Mouse (Mus musculus) left cerebral cortex, postnatal 14 days (tissue): ENCODE measurements around the gene Lxn. TPM values are rescaled to one million over a fixed set of nuclear protein-coding genes. Genes with fewer than 3 reads are reported as not detected.

ENCODE experiments used
- DNase-seq, 2 experiments: peaks; one replicate each; pipeline ENCODE4 v3.0.0; 2021 to 2022; ENCODE audit warnings: low spot score in 2 of 2, mixed read lengths in 1 of 2
- intact Hi-C: fragments of 180-260 bp; cut with DNase I; formaldehyde crosslinking; loops from one replicate; pipeline ENCODE4 v1.15.1; 2025
- total RNA-seq, 2 experiments: library from RNA; stranded (reverse); gene quantifications; 2 replicates each; pipeline ENCODE4 v1.2.3; 2021

The Lxn gene
- total RNA-seq, 2 experiments from 2014 or later, result 36.6 to 48.8 TPM

DNA sequence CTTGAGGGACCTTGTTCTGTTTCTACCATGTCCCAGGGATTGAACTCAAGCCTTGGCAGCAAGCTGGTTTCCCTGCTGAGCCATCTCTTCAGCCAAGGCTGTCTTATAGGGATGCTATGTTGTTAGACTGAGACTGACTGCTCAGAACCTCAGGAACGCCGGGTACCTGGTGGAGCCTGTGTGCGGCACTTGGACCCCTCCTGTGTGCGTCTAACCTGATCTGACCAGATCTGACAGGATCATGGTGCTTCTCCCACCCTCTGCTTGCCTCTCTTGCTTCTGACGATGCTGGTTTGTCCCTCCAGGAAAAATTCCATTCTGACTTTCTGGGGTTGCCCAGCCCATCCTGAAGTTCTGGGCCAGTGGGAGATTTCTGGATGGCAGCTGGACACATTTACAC is 2.9 kb upstream of the Lxn start:
- no peak for DNase-seq
- intact Hi-C loops, result no loop called here

DNA sequence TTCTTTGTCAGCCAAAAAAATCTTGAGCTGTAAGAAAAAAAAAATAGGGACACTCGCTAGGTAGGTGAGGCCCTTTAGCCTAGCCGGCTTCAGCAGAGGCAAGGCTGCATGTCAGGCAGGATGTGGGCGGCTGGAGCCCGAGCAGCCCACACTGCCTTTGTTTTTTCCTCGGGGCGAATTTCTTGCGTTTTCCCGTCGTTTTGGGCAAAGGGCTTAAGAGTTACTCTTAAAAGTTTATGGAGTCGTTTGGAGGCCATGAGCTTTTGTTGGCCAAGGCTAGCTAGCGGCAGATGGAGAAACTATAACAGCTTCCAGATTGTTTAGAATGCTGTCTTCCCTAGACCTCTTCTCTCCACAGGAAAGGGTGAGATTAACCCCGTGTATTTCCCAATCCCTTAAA is 725 bp downstream of the Lxn start:
- intact Hi-C loops, result no loop called here
- no peak for DNase-seq

DNA sequence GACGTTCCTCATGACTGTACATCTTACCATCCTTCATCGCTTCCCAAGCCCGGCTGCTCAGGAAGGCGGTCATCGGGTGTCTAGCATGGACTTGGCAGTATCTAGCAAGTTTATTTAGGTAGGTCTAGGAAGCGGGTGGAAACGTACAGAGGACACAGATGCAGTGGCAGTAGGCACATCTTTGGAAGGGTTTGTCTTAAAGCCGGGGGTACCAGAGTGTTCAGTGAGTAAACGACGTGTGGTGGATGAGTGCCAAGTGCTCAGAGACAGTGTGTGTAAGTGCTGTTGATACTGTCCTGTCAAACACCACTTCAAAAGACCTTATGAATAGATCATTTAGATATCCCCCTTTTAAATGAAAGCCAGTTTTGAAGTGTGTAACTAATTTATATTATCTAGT is 1.1 kb downstream of the Lxn start:
- intact Hi-C loops, result no loop called here
- DNase-seq, result no peak

DNA sequence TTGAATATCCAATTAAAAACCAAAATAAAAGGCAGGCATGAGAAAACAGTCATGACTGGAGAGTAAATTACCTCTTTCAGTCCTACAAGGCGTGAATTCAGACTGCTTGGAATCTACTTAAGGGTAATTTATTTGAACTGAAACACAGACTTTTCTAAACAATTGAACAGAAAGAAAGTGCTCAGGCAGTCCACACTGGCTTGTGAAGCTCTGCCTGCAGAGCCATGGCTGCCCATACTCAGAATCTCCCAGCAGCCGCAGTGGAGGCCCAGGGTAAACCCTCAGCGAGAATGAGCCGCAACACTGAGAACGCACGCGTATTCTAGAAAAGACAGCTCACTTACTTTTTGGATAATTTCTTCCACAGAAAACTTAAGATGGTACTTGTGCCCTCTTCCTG is 1.7 kb downstream of the Lxn start:
- intact Hi-C loops, result no loop called here
- no peak for DNase-seq

DNA sequence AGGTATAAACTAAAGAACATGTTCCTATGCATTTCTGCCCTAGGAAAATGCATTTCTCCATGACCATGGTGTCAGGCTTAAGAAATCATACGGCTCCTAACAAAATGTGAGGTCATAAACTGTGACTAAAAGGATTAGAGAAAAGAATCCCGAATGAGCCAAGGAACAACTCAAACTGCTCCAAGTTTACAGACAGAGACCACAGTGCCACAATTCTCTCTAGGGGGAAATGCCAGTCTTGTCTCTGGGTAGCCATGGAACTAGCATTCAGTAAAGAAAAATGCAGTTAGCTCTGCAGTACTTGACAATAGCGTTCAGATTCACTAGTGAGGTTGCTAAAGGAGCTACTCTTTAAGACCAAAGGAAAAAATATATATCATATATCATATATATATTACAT is 3.8 kb downstream of the Lxn start:
- no peak for DNase-seq
- intact Hi-C loops, result no loop called here

DNA sequence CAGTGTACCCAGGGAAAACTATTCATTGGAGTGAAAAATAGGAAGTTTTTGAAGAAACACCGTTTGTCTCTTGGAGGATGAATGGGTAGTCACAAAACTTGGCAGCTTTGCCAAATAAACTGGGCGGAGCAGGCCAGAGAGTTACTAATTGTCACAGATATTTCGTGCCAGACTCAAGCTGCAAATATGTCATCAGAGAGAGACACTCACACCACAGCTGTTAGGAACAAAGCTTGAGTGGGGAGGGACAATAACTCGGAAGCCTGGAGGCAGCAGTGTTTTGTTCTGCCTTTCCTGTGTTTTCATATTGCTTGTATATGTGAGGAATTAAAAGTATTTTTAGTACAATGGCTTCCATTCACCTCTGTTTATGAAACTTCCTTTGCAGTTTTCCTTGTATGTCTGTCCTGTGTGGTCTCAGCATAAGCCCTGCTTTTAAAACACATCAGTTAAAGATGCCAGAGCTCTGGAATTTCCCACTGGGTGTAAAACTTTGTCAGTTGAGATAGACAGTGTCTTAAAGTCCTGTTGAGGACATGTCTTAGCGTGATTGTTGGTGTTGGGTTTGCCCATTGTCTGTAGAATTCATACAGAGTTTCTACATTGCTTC is 13.0 kb downstream of the Lxn start:
- no peak for DNase-seq
- intact Hi-C loops, result no loop called here

DNA sequence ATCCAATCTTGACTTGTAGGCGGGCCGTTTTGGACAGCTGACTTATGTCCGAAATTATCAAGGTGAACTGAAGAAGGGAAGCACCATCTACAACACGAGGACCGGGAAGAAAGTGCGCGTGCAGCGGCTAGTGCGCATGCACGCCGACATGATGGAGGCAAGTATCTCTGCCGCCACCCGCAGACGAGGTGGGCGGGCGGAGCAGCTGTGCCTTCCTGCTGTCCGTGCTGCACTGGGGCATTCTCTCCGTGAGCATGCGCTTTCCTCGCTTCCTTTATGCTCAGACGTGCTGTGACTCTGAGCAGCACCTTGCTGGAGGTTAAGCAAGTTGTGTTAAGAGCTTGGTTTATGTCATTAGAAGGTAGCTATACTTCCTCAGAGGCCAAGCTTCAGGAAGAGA is 14.1 kb downstream of the Lxn start:
- DNase-seq, result no peak
- intact Hi-C loops, result no loop called here

DNA sequence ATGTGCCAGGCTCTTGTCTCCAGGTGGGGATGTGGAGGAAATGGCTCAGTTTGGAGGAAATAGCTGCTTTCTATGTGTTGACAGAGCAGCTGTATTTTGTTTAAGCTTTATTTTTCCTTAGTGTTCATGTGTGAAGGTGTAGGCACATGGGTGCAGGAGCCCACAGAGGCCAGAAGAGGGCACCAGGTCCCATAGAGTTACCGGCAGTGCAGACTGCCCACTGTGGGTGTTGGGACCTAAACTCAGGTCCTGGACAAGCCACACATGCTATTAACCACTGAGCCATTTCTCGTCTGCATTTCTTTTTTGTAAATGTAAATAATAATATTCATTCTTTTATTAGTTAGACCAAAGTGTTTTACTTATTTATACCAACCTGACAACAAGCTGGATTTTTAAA is 16.6 kb downstream of the Lxn start:
- DNase-seq, result no peak
- intact Hi-C loops, result no loop called here

DNA sequence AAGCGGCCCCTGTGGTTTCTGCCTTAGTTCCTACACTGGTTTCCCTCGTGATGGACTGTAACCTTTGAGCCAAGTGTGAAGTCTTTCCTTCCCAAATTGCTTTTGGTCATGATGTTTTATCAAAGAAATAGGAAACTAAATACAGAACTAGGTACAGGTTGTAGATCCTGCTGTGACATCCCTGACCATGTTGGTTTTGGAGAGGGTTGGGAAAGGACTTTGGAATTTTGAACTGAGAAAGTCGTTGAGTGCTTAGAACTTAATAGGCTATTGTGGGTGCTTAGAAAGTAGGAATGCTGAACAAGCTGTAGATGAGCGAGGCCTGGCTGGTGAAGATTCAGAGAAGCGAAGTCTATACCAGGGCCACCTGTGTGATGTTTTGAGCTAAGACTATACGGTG is 29.7 kb downstream of the Lxn start:
- intact Hi-C loops, result loop anchor here (10.0 kb wide), 1 partner anchor 131 kb away; no protein-coding TSS in a partner anchor

DNA sequence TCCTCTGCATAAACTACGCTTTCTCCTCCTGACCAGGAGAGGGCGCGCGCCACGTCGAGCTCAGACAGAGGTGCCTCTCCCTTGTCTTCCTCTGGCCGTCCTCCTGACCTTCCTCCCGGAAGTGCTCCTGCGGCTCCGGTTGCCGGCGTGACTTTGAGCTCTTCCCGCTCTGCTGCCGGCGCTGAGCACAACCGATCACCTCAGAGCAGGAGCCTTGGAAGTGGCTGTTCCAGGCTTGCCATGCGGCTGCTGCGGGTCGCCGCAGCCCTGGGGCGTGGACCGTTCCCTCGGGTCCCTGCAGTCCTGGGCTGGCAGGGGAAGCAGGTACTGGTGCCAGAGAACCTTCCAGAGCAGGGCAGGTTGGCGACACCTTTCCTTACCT is 33.7 kb downstream of the Lxn start, which contains the start of gene Gfm1:
Gene Gfm1 (plus strand): TSS at position 98 of the 382 bp plus-strand sequence.
- peak; percentile 88 to 94 for DNase-seq
- intact Hi-C loops, result loop anchor here (10.0 kb wide), 1 partner anchor 135 kb away; no protein-coding TSS in a partner anchor

More for the DNA sequence above, 29.7 kb downstream of the Lxn start:
- DNase-seq, result no peak

DNA sequence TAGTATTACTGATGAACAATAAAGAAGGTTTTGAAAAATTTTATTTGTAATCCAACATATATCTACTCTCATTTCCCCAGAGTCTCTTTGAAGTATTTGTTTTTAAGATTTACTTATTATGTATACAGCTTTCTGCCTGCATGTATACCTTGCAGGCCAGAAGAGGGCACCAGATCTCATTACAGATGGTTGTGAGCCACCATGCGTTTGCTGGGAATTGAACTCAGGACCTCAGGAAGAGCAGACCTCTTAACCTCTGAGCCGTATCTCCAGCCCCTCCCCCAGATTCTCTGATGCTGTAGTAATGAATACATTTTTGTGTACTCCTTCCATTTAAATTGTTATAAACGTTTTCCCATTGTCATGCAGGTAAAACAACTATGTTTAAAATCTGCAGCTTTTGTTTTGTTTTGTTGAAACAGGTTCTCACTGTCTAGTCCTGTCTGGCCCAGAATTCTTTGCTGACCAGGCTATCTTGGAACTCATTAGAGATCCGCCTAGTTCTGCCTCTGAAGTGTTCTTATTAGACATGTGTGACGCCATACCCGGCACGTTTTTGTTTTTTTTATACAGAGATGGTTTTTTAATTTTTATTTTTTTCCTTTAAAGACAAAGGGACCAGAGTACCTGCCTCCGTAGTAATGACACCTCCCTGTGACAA is 34.3 kb downstream of the Lxn start:
- DNase-seq, result no peak
- intact Hi-C loops, result no loop called here

Other genes with a start within 250 kb of the Lxn start
- gene Mlf1, start 89.8 kb downstream of the Lxn start, total RNA-seq, result 1 to 10 TPM; 1.3 to 1.9 TPM
- not detected for gene Gm17402, start 88.8 kb downstream of the Lxn start, total RNA-seq
- gene Gfm1, start 33.8 kb downstream of the Lxn start, total RNA-seq, result 10 to 100 TPM; 47.6 to 51.4 TPM
- 1 to 10 TPM; 2.0 to 2.1 TPM for gene Rarres1, start 51.6 kb upstream of the Lxn start, total RNA-seq
- 10 to 100 TPM; 36.7 to 40.8 TPM for gene Mfsd1, start 118.8 kb upstream of the Lxn start, total RNA-seq